Mouse (Mus musculus) inflammation-experienced regulatory T-cells, adult 6 months (primary cell): ENCODE results near the gene Col8a2. TPM values are rescaled to one million over a fixed set of nuclear protein-coding genes. Genes with fewer than 3 reads are reported as not detected.

ENCODE experiments used
- ATAC-seq: one replicate; pipeline ENCODE4 v1.8.0; 2017
- polyA plus RNA-seq, 3 experiments: library from polyadenylated mRNA; unstranded; fragments of 100-300 nt; shearing (Covaris generic); gene quantifications; one replicate each; pipeline ENCODE4 v1.2.1; 2017

Col8a2 gene
- polyA plus RNA-seq = not detected

DNA sequence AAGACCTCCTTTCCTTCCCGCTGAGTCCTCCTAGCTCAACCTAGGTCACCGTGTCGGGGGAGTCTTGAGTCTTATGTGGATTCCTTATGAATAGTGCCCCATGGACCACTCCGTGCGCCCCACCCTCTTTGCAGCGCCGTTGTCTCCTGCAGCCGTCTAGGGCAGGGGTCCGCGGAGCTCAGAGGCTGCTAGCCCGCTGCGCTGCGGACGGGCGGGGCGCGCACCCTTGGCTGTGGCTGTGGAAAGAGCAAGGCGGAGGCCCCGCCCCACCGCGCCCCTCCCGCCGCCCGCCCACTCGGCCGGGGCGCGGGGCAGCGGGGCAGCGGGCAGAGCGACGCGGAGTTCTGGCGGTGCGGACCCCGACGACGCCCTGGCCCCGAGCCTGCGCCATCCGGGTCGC lies at the start of gene Col8a2:
TSS of gene Col8a2 (plus strand) at position 302 of the 400 bp plus-strand sequence.
- no peak for ATAC-seq

- no peak for ATAC-seq
Measured at GRCm38 (mm10) chr4:126237721-126238242, 48.8 kb upstream of the Col8a2 start.

GRCm38 (mm10) chr4:126239862-126240475 lies 46.6 kb upstream of the Col8a2 start:
- no peak for ATAC-seq

DNA sequence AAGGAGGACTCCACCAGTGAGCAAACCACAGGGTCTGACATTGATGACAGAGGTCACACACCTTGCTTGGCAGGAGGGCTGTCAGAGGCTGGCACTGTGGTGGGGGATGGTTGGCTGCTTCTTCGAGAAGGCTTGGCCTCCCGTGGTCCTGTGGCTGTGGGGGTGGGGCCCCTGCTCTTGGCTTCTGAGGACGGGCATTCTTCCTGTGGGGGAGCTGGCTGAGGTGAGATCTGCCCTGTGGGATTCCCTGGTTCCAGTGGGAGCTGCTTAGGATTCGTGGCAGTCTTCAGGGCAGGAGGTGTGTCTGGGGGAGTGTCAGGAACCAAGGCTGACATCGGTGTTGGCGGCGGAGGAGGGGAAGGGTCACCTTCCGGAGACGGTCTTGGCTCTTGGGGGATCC lies 44.6 kb upstream of the Col8a2 start:
- no peak for ATAC-seq

DNA sequence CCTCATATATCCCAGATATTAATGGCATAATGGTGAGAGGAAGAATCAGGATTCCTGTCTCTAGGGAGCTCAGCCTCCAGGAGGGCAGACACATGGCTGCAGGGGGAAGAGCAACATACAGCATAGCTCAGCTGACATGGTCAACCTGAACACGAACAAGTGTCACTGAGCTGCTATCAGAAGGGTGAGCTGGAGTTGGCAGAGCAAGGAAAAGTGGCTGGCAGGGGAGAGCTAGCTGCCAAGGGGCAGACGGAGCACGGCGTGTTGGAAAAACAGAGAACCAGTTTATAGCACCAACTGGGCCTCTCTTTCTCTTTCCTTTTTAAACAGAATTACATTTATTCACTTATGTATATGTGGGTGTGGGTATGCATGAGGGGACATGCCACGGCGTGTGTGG lies 44.1 kb upstream of the Col8a2 start:
- ATAC-seq = no peak

DNA sequence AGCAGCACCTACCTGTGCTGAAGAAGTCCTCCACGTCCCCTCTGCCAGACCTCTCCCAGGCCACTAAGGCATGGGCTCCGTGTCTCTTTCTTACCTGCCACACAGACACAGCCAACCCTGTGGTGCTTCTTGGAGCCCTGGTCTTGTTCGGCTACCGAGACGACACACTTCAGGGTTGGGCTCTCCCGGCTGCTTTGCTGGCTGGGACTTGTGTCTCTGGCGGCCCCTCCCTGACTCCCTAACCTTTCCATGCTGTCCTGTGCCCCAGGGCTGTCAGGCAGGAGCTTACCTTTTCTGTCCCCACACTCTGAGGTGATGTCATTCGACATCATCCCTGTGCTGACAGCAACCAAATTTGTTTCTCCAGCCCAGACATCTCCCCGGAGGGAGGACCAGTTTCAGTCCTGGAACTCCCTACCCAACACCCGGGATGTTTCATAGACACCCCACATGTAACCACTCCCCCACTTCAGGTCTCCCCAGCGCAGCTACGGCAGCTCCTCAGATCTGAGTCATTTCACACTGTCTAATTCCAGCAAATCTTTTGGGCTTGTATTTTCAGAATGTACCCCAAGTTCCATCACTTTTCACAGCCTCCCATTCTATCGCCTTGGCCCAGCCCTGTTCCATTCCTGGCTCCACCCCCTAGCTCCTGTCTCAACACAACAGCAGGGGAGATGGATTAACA lies 40.2 kb upstream of the Col8a2 start:
- no peak for ATAC-seq

DNA sequence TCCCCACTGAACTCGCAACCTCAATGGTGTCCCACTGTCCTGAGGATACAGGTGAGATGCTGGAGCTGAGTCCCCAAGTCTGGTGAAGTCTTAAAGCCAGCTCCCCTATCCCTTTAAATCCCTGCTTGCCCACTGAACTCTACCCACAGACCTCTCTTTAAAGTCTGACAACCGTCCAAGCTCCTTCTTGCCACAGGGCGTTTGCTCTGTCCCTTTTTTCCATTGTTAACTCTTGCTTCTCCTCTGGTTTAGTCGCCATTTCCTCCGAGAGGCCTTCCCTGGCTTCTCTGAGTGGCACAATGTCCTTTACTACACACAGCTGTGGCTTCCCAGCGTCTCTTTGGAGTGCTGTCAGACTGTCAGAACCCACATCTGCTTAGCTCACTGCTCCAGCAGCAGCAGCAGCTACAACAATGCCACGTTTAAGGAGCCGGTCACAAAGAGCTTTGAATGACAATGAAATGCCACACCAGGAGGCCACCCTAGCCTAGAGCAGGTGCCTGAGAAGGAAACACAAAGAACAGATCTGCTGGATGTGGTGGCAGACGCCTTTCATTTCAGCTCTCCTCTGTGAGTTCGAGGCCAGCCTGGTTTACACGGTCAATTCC lies 38.2 kb upstream of the Col8a2 start:
- no peak for ATAC-seq

- no peak for ATAC-seq
Measured at GRCm38 (mm10) chr4:126250659-126251058, 35.9 kb upstream of the Col8a2 start.

- ATAC-seq = no peak
Measured at GRCm38 (mm10) chr4:126251655-126252254, 34.8 kb upstream of the Col8a2 start.

DNA sequence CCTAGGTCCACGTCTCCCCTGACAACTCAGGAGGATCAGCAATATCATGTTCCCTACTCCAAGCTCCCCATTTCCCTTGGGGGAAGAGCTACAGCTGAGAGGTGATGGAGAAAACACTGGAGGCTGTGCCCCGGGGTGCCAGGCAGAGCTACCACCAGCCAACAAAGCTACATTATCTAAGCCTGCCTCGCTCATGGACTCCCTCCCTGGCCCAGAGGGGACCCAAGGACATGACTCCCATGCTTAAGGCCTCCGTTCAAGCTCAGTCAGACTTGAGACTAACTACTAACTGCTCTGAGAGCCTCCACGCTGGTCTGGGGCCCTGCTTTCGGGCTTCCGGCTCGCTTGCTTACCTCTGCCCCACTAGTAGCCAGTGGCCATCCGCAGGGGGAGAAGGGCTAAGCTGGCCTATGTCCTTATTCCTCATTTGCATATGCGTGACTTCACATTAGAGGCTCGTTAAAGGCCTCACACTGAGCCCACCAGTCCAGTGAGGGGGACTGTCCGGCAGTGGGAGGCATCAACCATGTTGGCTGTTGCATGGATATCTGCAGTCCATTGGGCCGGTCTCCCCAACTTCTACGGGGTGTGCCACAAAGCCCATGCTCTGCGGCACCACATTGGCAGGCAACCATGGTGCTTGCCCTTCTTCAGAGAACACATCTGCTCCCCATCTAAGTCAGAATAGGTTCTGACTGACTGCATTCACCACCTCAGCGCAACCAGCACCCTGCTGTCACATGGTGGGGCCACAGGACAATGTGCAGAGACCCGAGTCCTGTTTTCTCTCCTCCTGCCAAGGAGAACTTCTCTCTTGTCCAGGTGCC lies 34.0 kb upstream of the Col8a2 start:
- no peak for ATAC-seq

GRCm38 (mm10) chr4:126253637-126254272 lies 32.8 kb upstream of the Col8a2 start:
- peak; percentile 20 for ATAC-seq

DNA sequence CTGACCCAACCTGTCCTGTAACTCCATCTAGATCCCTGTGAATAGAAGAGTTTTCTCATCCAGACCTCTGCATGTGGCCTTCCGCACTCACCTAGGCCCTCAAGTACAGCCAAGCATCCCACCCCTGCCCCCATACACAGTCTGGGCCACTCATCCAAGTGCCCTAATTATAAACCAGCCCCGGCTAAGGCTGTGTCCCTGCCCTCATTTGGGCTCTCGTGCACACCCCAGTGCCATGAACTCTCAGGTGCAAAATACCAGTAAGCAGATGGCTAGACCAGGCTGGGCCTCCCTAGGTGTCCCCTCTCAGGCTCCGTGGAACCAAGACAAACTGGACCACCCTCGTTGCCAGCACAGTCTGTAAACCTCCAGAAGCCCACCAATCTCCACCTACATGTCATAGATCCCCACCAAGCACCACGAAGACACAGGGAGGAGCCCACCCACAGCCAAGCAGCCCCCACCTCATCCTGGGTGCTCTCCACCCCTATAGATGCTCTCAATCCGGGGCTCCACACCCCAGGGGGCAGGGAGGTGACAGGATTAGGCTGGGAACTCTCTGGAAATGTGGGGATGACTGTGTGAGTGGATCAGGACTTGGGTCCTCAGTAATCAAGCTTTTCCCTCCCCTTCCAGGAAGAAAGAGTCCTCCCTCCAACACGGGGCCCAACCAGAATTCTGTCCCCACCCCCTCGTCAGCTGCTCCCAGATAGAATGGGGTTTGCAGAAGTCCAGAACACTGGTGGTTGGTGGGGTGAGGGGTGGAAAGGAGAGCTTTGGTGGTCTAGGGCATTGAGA lies 32.1 kb upstream of the Col8a2 start:
- no peak for ATAC-seq

DNA sequence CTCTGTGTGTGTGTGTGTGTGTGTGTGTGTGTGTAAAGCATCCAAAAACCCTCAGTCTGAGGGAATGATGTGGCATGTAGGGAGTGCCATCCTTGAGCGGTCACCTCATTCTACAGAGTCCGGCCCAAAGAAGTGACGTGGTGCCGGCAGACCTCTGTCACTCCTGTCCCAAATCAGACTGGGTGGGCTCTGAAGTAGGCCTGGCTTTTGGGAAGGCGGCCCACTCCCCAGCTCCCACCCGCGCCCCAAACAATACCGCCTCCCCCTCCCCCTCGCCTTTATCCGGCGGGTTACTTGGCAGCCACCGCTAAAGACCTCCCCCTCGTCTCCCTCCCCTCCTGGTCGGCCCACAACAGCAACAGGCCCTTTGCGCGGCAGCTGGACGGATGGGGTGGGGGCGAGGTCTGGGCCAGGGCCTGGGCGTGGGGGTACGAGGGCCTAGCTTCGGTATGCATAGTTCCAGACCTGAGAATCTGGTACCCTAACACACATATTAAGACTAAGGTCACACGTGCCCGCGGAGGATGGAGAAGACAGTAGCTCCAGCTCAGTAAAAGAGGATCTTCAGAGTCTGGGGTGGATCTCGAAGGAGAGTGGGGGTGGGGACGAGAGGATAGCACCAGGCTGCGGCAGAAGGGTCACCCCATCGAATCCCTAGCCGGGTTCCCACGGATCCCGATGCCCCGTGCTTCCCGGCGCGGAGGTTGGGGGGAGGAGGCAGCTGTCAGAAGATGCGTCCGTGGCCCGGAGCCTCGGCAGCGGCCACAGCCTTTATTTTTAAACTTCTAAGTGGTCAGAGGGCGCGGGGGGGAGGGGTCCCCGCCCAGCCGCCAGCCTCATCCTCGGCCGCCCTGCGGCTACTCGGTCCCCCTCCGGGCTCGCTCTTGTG lies 31.2 kb upstream of the Col8a2 start:
- ATAC-seq = no peak

DNA sequence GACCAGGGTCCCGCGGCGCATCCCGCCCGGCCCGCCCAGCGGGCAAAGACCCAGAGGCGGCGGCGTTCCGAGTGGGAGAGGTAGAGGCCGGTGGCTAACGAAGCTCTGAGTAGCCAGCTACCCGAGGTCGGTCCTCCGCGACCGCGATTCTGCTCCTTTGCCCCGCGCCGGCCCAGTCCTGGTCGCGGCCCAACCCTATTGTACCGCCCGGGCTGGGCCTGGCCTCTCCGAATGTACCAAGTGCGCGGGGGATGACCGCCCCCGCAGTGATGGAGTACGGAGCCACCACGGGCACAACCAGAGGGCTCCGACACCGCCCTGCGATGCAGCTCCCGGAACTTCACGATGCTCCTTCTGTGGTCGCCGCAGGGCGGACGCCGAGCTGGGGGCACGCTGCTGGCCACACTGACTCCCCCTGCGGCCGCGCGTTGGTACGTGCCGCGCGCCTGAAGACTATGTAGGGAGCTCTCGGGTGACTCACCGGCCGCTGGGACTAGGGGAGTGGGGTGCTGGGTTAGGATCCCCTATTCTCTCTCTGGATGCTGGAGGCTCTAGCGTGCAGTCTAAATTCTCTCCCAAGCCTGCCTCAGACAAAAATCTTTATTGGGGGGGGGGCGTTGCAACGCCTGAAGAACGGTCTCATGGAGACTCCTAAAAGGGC lies 30.3 kb upstream of the Col8a2 start, which contains the start of gene Map7d1:
TSS of gene Map7d1 (minus strand) at position 213 of the 661 bp plus-strand sequence.
- ATAC-seq = peak; percentile 75

DNA sequence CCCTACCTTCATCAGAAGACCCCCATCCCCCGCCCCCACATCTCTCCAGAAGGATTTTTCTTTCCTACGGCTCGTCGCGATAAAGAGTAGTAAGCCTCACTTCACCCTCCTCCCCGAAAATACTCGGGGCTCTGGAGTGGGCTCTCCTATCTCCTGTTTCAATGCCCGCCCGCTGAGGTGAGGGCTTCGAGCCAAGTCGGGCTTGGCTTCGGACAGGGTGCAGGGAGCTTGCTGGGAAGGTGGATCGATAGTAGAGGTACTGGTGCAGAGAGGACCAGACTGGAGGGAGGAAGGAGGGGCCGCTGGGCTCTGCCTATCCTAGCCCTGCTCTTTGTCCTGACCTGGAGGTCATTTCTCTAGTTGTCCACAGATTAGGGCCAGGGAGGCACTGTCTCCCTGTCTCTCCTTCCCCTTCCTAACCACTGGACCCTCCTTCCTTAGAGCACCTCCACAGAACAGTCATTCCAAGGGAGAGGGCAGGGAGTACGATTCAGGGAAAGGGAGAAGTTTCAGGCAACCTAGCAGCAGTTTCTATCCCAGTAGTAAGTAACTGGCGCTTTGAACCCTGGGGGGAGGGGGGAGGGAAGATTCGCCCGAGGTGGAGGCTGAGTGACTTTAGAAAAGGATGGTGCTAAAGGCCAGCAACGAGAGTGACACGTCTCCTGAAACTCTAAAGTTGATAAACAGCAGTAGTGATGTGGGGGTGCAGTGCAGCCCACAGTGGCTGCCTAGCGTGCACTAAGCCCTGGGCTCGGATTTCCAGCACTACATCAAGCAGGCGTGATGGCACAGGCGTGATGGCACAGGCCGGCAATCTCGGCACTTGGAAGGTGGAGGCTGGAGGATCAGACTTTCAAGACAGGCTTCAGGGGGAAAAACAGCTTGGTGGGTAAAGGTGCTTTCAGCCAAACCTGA lies 29.4 kb upstream of the Col8a2 start:
- no peak for ATAC-seq

- no peak for ATAC-seq
Measured at GRCm38 (mm10) chr4:126259063-126259462, 27.5 kb upstream of the Col8a2 start.

DNA sequence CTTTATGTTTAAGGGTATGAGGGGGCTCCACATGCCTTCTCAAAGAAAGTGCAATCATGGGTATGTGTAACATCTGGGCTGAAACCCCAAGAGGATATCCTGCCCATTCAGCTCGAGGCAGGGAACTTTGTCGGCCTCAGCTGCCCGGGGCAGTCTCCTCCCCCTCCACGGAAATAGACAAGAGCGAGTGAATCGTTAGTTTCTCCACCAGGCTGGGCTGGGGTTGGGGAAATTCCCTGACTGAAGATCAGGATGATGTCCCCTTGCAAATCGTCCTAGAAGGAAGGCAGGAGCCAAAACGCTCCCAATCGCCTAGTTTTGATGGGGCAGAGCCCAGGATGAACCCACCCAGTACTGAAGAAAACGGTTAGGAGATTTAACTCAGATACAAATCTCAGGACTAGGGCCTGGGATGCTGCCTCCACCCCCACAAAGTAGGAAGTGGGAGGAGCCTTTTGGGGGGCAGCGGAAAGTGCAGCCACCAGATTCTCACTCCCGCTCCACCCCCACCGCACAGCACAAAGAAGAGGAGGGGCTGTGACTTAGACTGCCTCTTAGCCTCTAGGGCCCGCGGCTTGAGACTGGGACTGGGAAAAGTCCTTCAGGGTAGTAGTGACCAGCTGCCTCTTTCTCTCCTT lies 27.0 kb upstream of the Col8a2 start:
- peak; percentile 54 for ATAC-seq
